Mouse (Mus musculus) spleen, postnatal 4 days (tissue): ENCODE results near the gene Myt1.

ENCODE experiments used
- DNase-seq, 2 experiments: peaks; one replicate each; pipeline ENCODE4 v3.0.0; 2022; ENCODE audit warnings: low spot score in 2 of 2

Gene Myt1

DNA sequence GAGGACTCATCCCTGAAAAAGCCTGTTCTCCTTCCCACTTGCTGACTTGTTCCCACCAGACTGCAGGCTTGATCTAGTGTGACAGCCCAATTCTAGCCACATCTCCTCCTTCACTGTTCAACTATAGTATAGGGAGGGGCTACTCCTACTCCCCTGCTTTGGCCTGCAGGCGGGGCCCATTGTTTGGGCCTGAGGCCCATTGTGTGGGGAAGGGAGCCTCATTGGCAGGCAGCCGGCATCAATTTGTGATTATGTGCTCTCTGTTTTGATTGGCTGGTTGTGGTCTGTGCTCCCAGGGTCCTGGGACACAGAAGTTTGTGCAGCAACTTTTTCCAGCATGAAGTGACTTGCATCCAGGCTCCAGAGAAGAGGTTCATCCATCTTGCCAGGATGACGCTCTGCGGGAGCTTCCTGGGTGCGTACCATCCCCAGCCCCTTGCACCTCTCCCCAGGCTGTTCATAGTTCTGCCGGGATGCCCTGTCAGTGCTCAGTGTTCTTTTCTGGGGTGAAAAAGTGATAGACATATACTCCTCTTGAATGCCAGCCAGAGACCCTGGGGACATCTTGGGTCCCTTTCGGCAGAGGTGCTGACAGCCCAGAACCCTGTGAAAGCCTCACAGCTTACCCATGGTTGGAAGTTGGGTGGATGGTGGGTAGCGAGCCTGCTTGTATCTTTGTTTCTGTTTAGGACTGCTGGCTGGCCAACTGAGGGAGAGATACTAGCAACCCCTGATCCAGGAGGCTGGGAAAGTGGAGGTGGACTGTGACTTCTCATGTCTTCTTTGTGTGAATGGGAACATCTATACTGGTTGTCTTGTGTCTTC, at the start of gene Myt1:
Myt1 (plus strand) TSS at position 327 of the 825 bp plus-strand sequence.
- DNase-seq: no peak

DNA sequence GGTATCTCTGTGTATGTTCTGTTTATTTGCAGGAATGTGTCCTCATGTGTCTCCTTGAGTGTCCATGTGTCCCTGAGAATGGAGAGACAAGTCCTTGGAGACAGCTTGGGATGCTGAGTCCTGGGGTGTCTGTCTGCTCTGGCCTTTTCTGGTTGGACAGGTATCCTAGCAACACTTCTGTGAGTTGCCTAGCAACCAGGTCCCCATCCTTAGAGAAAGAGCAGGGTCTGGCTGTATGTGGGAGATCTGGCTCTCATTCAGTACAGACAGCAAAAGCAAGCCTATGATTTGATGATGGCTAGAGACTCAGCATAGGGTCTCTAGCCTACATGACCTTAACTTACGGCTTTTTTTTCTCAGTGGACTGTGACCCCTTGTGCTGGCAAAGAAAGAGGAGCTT, 49.4 kb upstream of the Myt1 start:
- DNase-seq: no peak

DNA sequence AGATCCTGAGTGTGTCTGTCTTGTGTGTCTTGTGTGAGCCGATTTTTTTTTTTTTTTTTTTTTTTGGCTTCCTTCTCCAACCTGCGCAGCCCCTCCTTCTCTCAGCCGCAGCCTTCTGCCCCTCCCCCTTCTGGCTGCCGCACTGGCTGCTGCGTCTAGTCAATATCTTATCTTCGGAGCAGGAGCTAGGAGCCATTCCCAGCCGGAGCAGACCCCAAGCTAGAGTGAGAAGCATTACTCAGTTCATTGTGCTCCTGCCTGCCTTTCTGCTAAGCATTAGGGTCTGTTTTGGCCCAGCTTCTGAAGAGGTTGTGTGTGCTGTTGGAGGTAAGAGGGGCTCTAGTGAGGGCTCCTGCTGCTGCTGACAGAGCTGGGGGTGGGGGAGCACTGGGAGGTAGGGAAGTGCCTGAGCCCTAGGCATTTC, 48.2 kb upstream of the Myt1 start, which contains the start of gene Oprl1:
Oprl1 (plus strand) TSS at position 114 of the 424 bp plus-strand sequence.
- no peak for DNase-seq

- DNase-seq: no peak
These were observed 47.8 kb upstream of the Myt1 start for GRCm38 (mm10) chr2:181715382-181715781.

GRCm38 (mm10) chr2:181716991-181717390, 46.1 kb upstream of the Myt1 start:
- no peak for DNase-seq

DNA sequence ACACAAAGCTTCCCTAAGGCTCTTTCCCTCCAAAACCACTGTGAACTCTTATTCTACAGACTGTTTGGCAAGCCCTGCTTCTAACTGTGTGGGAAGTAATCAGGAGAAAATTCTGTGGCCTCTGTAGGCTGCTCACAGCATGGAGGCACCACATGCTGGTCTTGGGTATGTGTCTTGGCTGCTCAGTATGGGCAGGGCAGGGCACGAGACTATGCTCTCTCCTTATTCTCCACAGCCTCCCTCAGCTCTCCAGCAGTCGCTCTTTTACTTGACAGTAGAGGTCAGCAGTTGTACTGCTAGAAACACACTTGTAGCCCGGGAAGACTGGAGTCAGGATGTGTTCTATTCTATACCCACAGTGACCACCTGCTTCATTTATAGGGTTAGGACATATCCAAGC, 43.1 kb upstream of the Myt1 start:
- DNase-seq: no peak

DNA sequence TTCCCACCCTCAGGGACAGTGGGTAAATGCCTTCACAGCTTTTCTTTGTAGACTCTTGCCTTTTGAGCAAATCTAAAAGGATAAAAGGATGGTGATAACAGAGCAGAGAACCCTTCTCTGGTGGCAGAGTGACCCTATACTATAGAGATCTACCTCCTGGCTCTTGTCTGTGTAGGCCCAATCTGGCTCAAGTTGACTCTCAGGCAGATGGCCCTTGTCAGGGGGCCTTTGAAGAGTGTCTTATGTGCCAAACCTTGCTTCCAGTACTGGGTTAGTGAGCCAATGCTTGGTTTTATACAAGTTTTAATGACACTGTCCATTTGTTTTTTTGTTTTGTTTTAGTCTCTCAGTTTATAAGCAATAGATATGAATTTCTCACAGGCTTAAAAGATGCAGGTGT, 41.9 kb upstream of the Myt1 start:
- no peak for DNase-seq

GRCm38 (mm10) chr2:181722213-181722612, 40.9 kb upstream of the Myt1 start:
- DNase-seq: no peak

GRCm38 (mm10) chr2:181727659-181728262, 35.4 kb upstream of the Myt1 start:
- no peak for DNase-seq

DNA sequence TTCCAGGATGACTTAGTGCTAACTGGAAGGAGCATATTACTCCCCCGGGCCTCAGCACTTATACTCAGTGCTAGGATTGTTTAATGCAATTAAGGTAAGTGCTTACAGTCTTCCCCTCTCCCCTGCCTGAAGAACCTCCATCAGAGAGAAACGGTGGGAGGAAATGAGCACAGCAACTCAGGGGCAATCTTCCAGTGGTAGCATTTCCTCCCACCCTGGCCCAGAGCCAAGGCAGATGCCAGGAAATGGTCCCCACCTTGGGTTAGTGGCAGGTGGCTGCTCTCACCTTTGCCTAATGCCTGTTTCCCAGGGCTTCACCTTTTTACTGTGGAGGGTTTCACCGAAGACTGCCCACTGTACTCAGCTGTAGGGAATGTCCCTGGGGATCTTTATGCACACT, 33.1 kb upstream of the Myt1 start:
- DNase-seq: no peak

- DNase-seq: no peak
These were observed 10.5 kb upstream of the Myt1 start for GRCm38 (mm10) chr2:181752626-181753025.

- no peak for DNase-seq
These were observed 4.9 kb upstream of the Myt1 start for GRCm38 (mm10) chr2:181758147-181758725.

DNA sequence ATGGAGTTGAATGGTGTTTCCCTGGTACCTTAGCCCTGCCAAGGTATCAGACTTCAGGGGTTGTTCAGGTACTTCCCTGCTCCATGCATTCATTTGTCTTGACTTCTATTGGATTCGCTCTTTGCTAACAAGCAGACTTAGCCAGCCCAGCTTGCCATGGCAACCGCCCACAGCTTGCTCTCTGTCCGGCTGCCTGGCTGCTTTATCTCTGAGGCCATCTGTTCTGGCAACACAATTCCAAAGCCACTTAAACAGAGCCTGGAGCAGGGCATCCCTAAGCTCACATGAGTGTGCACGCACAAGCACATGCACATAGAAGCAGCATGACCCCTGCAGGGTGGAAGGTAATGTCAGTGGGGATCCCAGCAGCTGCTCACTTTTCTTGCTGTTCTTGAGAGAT, 4.1 kb upstream of the Myt1 start:
- DNase-seq: no peak

DNA sequence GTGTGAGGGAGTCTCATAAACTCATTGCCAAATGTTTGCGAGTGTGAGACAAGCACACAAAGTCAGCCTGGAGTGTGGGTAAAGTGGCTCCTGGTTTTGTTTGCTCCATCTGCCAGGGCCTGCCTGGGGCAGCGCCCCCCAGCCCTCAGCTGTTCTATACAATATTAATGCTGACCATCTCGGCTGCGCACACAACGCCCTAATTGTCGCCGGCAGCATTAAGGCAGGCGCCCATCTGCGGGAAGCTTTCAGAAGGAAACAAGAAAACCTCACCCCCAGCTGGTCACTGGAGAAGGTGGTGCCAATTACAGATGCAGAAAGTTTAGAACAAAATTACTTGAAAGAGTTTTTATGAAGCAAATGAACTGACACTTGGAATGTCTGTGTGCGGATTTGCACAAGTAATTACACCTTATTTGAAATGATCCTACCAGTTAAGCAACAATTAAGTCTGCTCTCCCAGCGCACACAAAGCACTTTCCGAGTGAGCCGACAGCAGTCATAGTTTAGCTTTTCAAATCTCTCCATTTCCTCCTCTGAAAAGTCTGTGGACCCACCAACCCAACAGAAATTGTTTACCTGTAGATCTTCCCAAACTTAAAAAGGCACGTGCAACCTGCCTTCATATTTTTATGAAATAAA, 875 bp downstream of the Myt1 start:
- no peak for DNase-seq

- DNase-seq: peak in 1 of 2 experiments; percentile 65
These were observed 1.5 kb downstream of the Myt1 start for GRCm38 (mm10) chr2:181764600-181764999.

GRCm38 (mm10) chr2:181765251-181765650, 2.1 kb downstream of the Myt1 start:
- no peak for DNase-seq

DNA sequence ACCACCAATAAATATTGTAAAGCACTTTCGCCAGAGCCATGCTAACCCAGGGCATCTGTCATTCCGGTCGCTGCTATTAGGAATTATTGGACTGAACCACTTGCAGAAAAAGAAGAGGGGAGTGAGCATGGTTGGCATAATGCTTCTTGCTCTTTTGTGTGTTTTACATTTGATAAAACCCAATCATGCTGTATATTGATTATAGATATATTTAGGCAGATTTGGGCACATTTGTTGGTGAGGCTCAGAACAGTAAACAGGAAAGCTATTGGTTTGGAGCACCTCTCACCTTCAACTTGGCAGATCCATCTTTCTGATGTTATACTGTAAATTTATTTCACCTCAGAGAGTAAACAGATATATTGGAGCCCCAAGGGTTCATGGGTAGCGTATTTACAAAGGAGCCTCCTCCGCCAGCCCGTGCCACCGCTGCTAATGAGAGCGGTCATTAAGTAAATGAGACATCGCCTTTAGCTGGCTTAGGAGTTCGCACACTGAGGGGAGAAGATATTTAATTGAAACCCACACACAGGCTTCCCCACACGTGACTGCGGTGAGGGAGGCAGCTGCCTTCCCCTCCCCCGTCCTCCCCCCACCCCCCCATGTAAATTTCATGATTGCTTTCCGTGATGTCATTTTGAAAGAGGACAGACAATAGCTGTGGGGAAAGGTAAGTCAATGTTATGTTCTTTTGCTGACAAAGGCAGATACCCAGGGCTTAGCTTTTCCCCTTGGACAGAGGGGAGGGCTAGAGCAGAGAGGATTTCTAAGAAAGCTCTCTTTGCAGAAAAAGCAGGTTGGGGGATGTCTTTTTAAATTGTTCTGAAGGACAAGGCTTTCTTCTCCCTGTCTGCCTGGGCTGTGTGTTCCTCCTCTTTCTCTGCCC, 3.8 kb downstream of the Myt1 start:
- no peak for DNase-seq

- DNase-seq: no peak
These were observed 5.3 kb downstream of the Myt1 start for GRCm38 (mm10) chr2:181768451-181768850.

DNA sequence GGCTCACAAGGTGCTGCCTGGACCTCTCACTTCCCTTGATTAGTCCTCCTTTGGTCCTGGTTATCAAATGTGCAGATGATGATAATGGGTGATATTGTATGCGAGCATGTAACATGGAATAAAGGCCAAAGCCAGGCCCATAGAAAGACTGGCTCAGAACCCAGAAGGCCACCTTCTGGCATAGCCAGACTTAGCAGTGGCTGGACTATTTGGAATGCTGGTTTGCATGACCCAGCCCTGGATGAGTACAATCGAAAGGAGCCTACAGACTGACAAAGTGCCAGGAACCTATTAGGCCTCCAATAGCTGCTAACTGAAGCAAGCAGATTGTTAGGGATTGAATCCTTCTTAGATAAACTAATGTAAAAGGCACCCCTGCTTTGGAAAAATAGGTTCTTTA, 6.3 kb downstream of the Myt1 start:
- DNase-seq: no peak

DNA sequence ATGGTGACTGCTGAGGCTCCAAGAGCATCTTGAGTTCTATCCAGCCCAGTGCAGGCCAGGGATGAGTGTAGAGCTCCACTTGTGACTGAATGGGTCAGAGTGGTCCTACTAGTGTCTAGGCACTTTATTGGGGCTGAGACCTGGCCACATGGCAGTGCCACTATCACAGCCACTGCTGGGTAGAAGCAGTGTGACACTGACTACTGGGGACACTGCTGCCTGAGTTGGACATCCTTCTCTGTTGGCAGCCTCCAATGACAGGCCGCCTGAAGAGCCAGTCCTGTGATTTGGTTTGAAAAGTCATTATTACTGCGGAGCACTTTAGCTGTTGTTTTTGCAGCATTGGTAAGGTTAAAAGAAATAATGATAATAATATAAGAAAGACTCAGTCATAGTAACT, 10.1 kb downstream of the Myt1 start:
- DNase-seq: no peak

DNA sequence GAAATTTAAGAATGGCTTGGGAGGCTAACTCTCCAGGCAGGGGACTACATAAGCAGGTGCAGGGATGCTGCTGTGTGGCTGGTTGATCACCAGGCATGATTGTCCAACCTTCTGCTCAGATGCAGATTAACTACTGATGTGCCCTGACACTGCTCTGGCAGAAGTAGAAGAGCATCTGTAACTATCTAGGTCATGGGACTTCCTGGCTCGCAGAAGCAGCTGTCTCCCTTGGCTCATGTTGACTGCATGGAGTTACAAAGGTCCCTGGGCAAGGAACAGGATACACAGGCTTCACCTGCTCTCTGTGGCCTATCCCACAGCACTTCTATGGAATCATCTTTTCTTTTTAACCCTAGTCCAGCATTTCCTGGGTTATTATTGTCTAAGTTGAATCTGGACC, 12.7 kb downstream of the Myt1 start:
- no peak for DNase-seq
